Mouse (Mus musculus) myocyte (in vitro differentiated cells): Measurements from ENCODE around the gene Nup93. TPM values are rescaled to one million over a fixed set of nuclear protein-coding genes. Genes with fewer than 3 reads are reported as not detected.
A peak's percentile ranks its signal among the peaks of the same experiment; 100 is the strongest.
"Not testable (repeated sequence)": the region's sequence is repeated elsewhere in the genome, so short reads cannot be mapped to it uniquely, and the experiment has no call there.

Experiments used
- H3K27me3 ChIP-seq: one replicate; pipeline ENCODE4 v1.6.1; 2011; ENCODE audit not compliant: control insufficient read depth, insufficient read depth, insufficient read length
- H3K36me3 ChIP-seq: one replicate; pipeline ENCODE4 v1.6.1; 2011; ENCODE audit not compliant: control insufficient read depth, insufficient read depth
- H3K4me2 ChIP-seq: one replicate; pipeline ENCODE4 v1.6.1; 2011; ENCODE audit warnings: low read depth, control low read depth
- H3K4me3 ChIP-seq: one replicate; pipeline ENCODE4 v1.5.1; 2011; ENCODE audit warnings: mild to moderate bottlenecking, control low read depth, moderate library complexity
- H3K79me2 ChIP-seq: one replicate; pipeline ENCODE4 v1.6.1; 2011; ENCODE audit not compliant: control insufficient read depth, insufficient read depth
- H3ac ChIP-seq: one replicate; pipeline ENCODE4 v1.6.1; 2011; ENCODE audit not compliant: control insufficient read depth, insufficient read length
- CEBPB ChIP-seq: IDR thresholded peaks from 2 replicates; pipeline ENCODE4 v1.6.1; 2011; ENCODE audit warnings: mild to moderate bottlenecking, moderate library complexity; ENCODE audit not compliant: poor library complexity, insufficient read depth, severe bottlenecking
- E2F4 ChIP-seq: IDR thresholded peaks from one replicate; pipeline ENCODE4 v1.6.1; 2011; ENCODE audit warnings: mild to moderate bottlenecking, control low read depth, moderate library complexity; ENCODE audit not compliant: insufficient read depth
- MAX ChIP-seq: IDR thresholded peaks from one replicate; pipeline ENCODE4 v1.6.1; 2011; ENCODE audit warnings: low read depth, mild to moderate bottlenecking, control low read depth
- MYOD1 ChIP-seq, 3 experiments: IDR thresholded peaks; one replicate each; pipeline ENCODE4 v1.6.1; 2011; ENCODE audit warnings: control low read depth in 2 of 3, low read depth in 2 of 3, mild to moderate bottlenecking in 2 of 3, moderate library complexity in 1 of 3; ENCODE audit not compliant: insufficient read length in 2 of 3, control insufficient read depth in 1 of 3
- MYOG ChIP-seq, 3 experiments: IDR thresholded peaks; one replicate each; pipeline ENCODE4 v1.6.1; 2011; ENCODE audit warnings: control low read depth in 2 of 3, low read depth in 2 of 3, mild to moderate bottlenecking in 2 of 3; ENCODE audit not compliant: insufficient read length in 2 of 3, control insufficient read depth in 1 of 3, insufficient read depth in 1 of 3
- POLR2A ChIP-seq: IDR thresholded peaks from one replicate; pipeline ENCODE4 v1.6.1; 2011; ENCODE audit warnings: low read depth, mild to moderate bottlenecking, control low read depth, moderate library complexity; ENCODE audit not compliant: insufficient read length
- POLR2AphosphoS2 ChIP-seq: IDR thresholded peaks from one replicate; pipeline ENCODE4 v1.6.1; 2011; ENCODE audit warnings: low read depth, control low read depth; ENCODE audit not compliant: insufficient read length
- REST ChIP-seq: IDR thresholded peaks from one replicate; pipeline ENCODE4 v1.6.1; 2011; ENCODE audit warnings: mild to moderate bottlenecking, control low read depth, moderate library complexity; ENCODE audit not compliant: insufficient read depth, insufficient read length
- SRF ChIP-seq: IDR thresholded peaks from one replicate; pipeline ENCODE4 v1.6.1; 2011; ENCODE audit warnings: low read depth; ENCODE audit not compliant: control insufficient read depth, insufficient read length
- TCF12 ChIP-seq: IDR thresholded peaks from one replicate; pipeline ENCODE4 v1.6.1; 2011; ENCODE audit warnings: mild to moderate bottlenecking, control low read depth; ENCODE audit not compliant: poor library complexity, insufficient read depth, severe bottlenecking
- TCF3 ChIP-seq: IDR thresholded peaks from one replicate; pipeline ENCODE4 v1.6.1; 2011; ENCODE audit warnings: low read depth, control low read depth; ENCODE audit not compliant: insufficient read length
- USF1 ChIP-seq: IDR thresholded peaks from one replicate; pipeline ENCODE4 v1.6.1; 2011; ENCODE audit warnings: low read depth, mild to moderate bottlenecking, control low read depth, moderate library complexity
- polyA plus RNA-seq: library from polyadenylated mRNA; unstranded; fragments of >200 nt; fragmentation: generic; extraction: Trizol; gene quantifications from one replicate; pipeline ENCODE4 v1.2.1, GENCODE M21; 2012; ENCODE audit warnings: missing spikeins

The Nup93 gene
- 38.1 TPM for polyA plus RNA-seq

DNA sequence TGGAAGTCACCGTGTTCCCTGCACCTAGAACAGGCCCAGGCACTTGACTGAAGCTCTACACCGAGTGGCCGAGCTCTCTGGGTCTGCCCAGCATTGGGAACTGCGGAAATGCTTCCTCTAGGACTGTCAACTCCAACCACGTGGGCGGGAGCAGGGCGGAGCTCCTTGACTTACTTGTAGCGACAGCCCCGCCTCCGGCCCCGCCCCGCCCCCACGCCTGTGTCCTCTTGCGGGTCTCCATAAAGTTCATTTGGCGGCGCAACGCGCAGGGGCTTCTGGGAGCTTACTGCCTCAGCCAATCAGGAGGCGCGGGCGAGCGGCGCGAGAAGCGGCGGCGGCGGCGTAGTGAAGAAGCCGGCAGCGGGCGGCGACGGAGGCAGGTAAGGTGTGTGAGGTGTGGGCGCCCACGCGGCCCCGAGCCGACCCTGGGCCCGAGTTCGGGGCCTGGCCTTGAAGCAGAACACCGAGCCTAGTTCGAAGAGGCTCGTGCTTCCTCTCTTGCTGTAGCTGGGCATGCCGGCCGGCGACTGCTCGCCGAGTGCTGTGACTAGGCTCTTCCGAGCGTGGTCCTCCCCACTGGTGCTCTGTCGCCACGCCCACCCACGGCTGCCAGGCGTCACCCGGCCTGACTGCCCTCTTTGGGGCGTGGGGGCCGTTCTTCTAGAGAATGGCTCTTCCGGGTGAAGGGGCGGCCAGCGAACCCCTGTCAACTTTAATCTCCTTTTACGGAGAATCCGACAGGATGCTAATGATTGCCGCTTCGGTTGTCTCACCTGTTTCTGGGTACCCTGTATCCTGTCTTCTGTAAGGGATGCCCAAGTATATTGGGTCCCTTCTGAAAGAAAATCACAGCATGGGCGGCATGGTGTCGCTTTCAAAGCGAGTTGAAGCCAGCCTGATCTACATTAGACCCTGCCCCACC is at the start of gene Nup93:
Nup93 (plus strand) TSS at position 313 of the 922 bp plus-strand sequence.
- no peaks in the 10 kb centered on the region for H3K36me3 ChIP-seq
- H3K27me3 ChIP-seq, result peaks cover 4% of the 10 kb centered on the region
- peak within 1 kb of the TSS; percentile 82 for H3ac ChIP-seq
- H3K79me2 ChIP-seq, result peaks cover 37% of the 10 kb centered on the region
- H3K4me2 ChIP-seq, result peak within 1 kb of the TSS; percentile 96
- peak; percentile 55 for TF ChIP-seq POLR2A
- TF ChIP-seq SRF, result no peak
- no peak for TF ChIP-seq REST
- no peak for TF ChIP-seq MAX
- TF ChIP-seq POLR2AphosphoS2, result peak; percentile 62
- peak; percentile 74 for TF ChIP-seq USF1
- peak; percentile 75 for TF ChIP-seq E2F4
- no peak for TF ChIP-seq MYOG (IDR thresholded peaks at IDR 0.05; ENCODE audit: control insufficient read depth in 1 of 3, insufficient read depth in 1 of 3, insufficient read length in 2 of 3, low read depth in 2 of 3)
- H3K4me3 ChIP-seq, result peak within 1 kb of the TSS; percentile 40

GRCm38 (mm10) chr8:94165772-94166171 is 48.6 kb upstream of the Nup93 start:
- not testable (repeated sequence) for H3K79me2 ChIP-seq, H3K27me3 ChIP-seq, H3K4me2 ChIP-seq, H3K4me3 ChIP-seq, H3K36me3 ChIP-seq, H3ac ChIP-seq

DNA sequence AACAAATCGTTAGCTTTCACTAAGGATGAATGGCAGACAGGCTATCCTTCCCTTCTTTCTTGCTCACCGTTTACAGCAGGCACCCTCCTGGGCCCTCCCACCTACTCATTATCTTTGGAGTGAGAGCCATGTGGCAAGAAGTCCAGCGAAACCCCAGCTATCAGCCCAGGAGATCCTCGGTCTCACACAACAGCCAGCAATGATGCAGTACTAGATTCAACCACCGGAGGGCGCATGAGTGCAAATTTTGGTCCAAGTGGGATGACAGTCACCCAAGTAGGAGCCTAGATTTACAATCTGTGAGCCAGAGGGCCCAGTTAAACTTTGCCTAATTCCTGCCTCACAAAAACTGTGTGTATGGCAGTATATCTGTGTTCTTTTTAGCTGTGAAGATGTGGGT is 47.1 kb upstream of the Nup93 start:
- no peak overlapping the region for H3K4me3 ChIP-seq
- H3K36me3 ChIP-seq, result no peaks in the 10 kb centered on the region
- no peak overlapping the region for H3ac ChIP-seq
- H3K4me2 ChIP-seq, result peak overlapping the region; percentile 66
- TF ChIP-seq TCF3, result no peak
- TF ChIP-seq CEBPB, result no peak
- TF ChIP-seq TCF12, result no peak
- no peak for TF ChIP-seq POLR2AphosphoS2
- no peak for TF ChIP-seq REST
- no peak for TF ChIP-seq MAX
- no peak for TF ChIP-seq POLR2A
- no peak for TF ChIP-seq USF1
- TF ChIP-seq SRF, result no peak
- TF ChIP-seq E2F4, result no peak
- TF ChIP-seq MYOG (IDR thresholded peaks at IDR 0.05; ENCODE audit: control insufficient read depth in 1 of 3, insufficient read depth in 1 of 3, insufficient read length in 2 of 3, low read depth in 2 of 3), result no peak
- TF ChIP-seq MYOD1 (IDR thresholded peaks at IDR 0.05; ENCODE audit: control insufficient read depth in 1 of 3, insufficient read length in 2 of 3, low read depth in 2 of 3), result no peak
- no peaks in the 10 kb centered on the region for H3K27me3 ChIP-seq
- H3K79me2 ChIP-seq, result no peaks in the 10 kb centered on the region

DNA sequence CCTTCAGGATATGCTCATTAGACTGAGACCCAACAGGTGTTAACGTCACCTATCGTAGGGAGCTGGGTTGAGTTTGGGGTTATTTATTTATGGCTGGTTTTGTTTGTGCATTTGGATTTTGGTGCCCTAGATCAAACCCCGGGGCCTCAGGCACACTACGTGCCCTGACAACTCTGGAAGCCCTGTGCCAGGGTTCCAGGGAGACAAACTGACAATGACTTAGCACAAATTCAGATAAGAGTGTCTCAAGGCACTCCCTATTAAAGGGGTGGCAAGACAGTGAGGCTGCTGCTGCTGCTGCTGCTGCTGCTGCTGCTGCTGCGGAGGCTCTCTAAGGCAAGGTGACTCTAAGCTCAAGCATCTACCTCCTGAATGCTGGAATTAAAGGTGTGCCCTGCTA is 44.8 kb upstream of the Nup93 start:
- no peaks in the 10 kb centered on the region for H3K79me2 ChIP-seq
- TF ChIP-seq SRF (no peak), CEBPB (no peak)
- H3K27me3 ChIP-seq, result no peaks in the 10 kb centered on the region
- no peaks in the 10 kb centered on the region for H3K36me3 ChIP-seq
- no peak overlapping the region for H3K4me2 ChIP-seq
- no peak overlapping the region for H3K4me3 ChIP-seq
- no peak overlapping the region for H3ac ChIP-seq

DNA sequence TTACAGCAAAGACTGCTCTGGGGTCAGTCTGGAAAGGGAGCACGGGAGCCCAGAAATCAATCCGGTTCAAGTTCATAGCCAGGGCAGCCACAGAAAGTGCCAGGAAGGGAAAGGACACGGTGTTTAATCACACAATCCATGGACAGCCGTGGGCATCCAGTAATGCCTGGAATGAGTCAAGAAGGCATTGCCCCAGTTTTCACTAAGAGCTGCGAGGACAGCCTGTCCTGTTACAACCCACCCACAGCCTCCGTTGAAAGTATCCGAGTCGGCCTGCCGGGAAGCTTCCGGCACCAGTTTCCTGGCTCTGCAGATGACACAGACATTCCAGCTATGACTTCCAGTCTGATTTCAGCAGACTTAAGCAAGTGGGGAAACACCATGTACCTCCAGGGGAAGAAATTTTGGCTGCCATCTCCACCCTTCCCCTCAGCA is 43.0 kb upstream of the Nup93 start:
- Histone ChIP-seq H3K4me3 (peak overlapping the region; percentile 77), H3K79me2 (no peaks in the 10 kb centered on the region), H3ac (no peak overlapping the region), H3K36me3 (no peaks in the 10 kb centered on the region), H3K4me2 (peak overlapping the region; percentile 94), H3K27me3 (no peaks in the 10 kb centered on the region)
- TF ChIP-seq POLR2AphosphoS2 (no peak), MYOD1 (IDR thresholded peaks at IDR 0.05; ENCODE audit: control insufficient read depth in 1 of 3, insufficient read length in 2 of 3, low read depth in 2 of 3) (peak in 1 of 3 experiments; percentile 16)
